Mouse (Mus musculus): ENCODE measurements around the gene Nt5c.

DNA sequence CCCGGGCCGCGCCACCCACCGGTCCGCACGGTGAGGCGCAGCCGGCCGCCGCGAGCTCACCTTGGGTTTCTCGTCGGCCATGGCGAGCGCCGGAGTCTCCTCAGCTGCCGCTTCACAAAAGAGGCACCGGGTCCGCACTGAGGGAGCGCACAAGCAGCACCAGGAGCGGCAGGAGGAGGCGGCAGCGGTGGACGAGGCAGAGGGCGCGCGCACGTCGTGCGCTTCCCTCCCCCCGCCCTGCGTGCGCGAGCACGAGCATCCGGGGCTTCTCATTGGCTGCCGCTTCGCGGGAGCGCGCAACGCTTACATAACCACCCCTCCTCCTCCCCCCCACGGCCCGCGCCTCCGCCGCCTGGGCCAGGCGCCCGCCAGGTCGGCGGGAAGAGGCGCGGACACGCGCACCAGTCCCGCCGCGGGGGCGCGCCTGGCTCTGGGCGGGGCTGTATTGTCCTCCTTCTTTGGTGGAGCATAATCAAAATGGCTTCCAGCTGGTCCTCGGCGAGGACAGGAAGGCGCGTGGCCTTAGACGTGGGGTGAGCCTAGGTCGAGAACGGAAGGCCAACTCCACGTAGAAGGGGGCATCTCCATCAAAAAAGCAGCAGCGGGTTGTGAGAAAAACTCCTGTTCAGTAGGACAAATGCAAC lies 44.5 kb upstream of the Nt5c start, which contains the start of gene Sumo2:
- TF ChIP-seq CTCF (IDR thresholded peaks at IDR 0.05; ENCODE audit: low read depth), result peak; percentile 24; the same call in 1 of the 2 replicates
- TF ChIP-seq EP300 (optimal IDR thresholded peaks at IDR 0.05), result no peak
